Mouse (Mus musculus) MEL (cell line): ENCODE measurements at regions not wholly inside any gene's neighbourhood (a gene's known extent, or its start where the extent isn't known, plus 50 kb on each side); places are given as distances from the start of the nearest gene placed in this dataset.
"Not testable (repeated sequence)": the region's sequence is repeated elsewhere in the genome, so short reads cannot be mapped to it uniquely, and the experiment has no call there.

ENCODE experiments used
- DNase-seq: peaks from one replicate; pipeline ENCODE4 v3.0.0; 2011; ENCODE audit warnings: low read depth, low spot score
- H3K27ac ChIP-seq: 2 replicates; pipeline ENCODE4 v1.5.1; 2012; ENCODE audit warnings: low read depth, mild to moderate bottlenecking, control low read depth, low read length, moderate library complexity; ENCODE audit not compliant: control insufficient read depth
- H3K27me3 ChIP-seq, 2 experiments: fragments of 150-350 bp in 1 of 2; sonication (generic) in 1 of 2; 2 replicates each; pipeline ENCODE4 v1.6.1; 2012; ENCODE audit warnings: low read length in 2 of 2, mild to moderate bottlenecking in 2 of 2, improper control_type of control experiment in 1 of 2, moderate library complexity in 1 of 2; ENCODE audit not compliant: insufficient read depth in 2 of 2, control insufficient read depth in 1 of 2
- H3K36me3 ChIP-seq, 2 experiments: 2 replicates each; pipeline ENCODE4 v1.6.1; 2012 to 2014; ENCODE audit warnings: low read length in 2 of 2, improper control_type of control experiment in 1 of 2, inconsistent platforms in 1 of 2, mild to moderate bottlenecking in 1 of 2; ENCODE audit not compliant: insufficient read depth in 2 of 2, control insufficient read depth in 1 of 2
- H3K4me1 ChIP-seq, 2 experiments: fragments of 150-350 bp in 1 of 2; sonication (generic) in 1 of 2; 2 replicates each; pipeline ENCODE4 v1.6.1; 2012; ENCODE audit warnings: low read length in 2 of 2, improper control_type of control experiment in 1 of 2, mild to moderate bottlenecking in 1 of 2; ENCODE audit not compliant: insufficient read depth in 2 of 2, control insufficient read depth in 1 of 2
- H3K4me3 ChIP-seq, 2 experiments: fragments of 150-350 bp in 1 of 2; sonication (generic) in 1 of 2; 2 replicates each; pipeline ENCODE4 v1.5.1; 2012; ENCODE audit warnings: low read depth in 2 of 2, low read length in 2 of 2, mild to moderate bottlenecking in 2 of 2, moderate library complexity in 2 of 2, control low read depth in 1 of 2, improper control_type of control experiment in 1 of 2; ENCODE audit not compliant: control insufficient read depth in 1 of 2, insufficient read depth in 1 of 2
- H3K79me2 ChIP-seq: 2 replicates; pipeline ENCODE4 v1.6.1; 2012; ENCODE audit warnings: mild to moderate bottlenecking, low read length, moderate library complexity; ENCODE audit not compliant: control insufficient read depth, poor library complexity, insufficient read depth
- H3K9ac ChIP-seq: 2 replicates; pipeline ENCODE4 v1.6.1; 2012; ENCODE audit warnings: low read depth, mild to moderate bottlenecking, control low read depth, low read length, moderate library complexity; ENCODE audit not compliant: control insufficient read depth, poor library complexity, severe bottlenecking
- H3K9me3 ChIP-seq: fragments of 150-350 bp; sonication (generic); replicated peaks from 2 replicates; pipeline ENCODE4 v1.6.1; 2012; ENCODE audit warnings: mild to moderate bottlenecking, low read length, improper control_type of control experiment, moderate library complexity; ENCODE audit not compliant: insufficient read depth
- CHD1 ChIP-seq: IDR thresholded peaks from 2 replicates; pipeline ENCODE4 v1.6.1; 2012; ENCODE audit warnings: low read depth, mild to moderate bottlenecking, inconsistent platforms, low read length, improper control_type of control experiment
- CHD2 ChIP-seq: IDR thresholded peaks from 2 replicates; pipeline ENCODE4 v1.6.1; 2011; ENCODE audit warnings: low read length, improper control_type of control experiment
- CTCF ChIP-seq, 3 experiments: IDR thresholded peaks in 2 of 3; conservative IDR thresholded peaks in 1 of 3; 2 replicates each; pipeline ENCODE4 v1.5.1; 2011 to 2012; ENCODE audit warnings: low read length in 3 of 3, low read depth in 2 of 3, mild to moderate bottlenecking in 2 of 3, improper control_type of control experiment in 1 of 3, inconsistent platforms in 1 of 3, mixed read lengths in 1 of 3, moderate library complexity in 1 of 3; ENCODE audit not compliant: control insufficient read depth in 1 of 3, insufficient read depth in 1 of 3, poor library complexity in 1 of 3, severe bottlenecking in 1 of 3
- E2F4 ChIP-seq: IDR thresholded peaks from 2 replicates; pipeline ENCODE4 v1.6.1; 2011; ENCODE audit warnings: low read depth, low read length, improper control_type of control experiment, borderline replicate concordance
- ELF1 ChIP-seq: IDR thresholded peaks from 2 replicates; pipeline ENCODE4 v1.6.1; 2014; ENCODE audit warnings: low read depth, mild to moderate bottlenecking, inconsistent platforms, low read length, improper control_type of control experiment, moderate library complexity
- GABPA ChIP-seq: IDR thresholded peaks from 2 replicates; pipeline ENCODE4 v1.6.1; 2012; ENCODE audit warnings: low read depth, mild to moderate bottlenecking, inconsistent platforms, low read length, improper control_type of control experiment, moderate library complexity
- MAX ChIP-seq: IDR thresholded peaks from 2 replicates; pipeline ENCODE4 v1.6.1; 2011; ENCODE audit warnings: low read length, improper control_type of control experiment
- MAZ ChIP-seq: IDR thresholded peaks from 2 replicates; pipeline ENCODE4 v1.6.1; 2012; ENCODE audit warnings: low read depth, mild to moderate bottlenecking, inconsistent platforms, low read length, improper control_type of control experiment
- MYB ChIP-seq: IDR thresholded peaks from 2 replicates; pipeline ENCODE4 v1.6.1; 2011; ENCODE audit warnings: mild to moderate bottlenecking, low read depth, low read length, improper control_type of control experiment
- MYC ChIP-seq: IDR thresholded peaks from 2 replicates; pipeline ENCODE4 v1.6.1; 2011; ENCODE audit warnings: low read depth, mild to moderate bottlenecking, low read length, improper control_type of control experiment, moderate library complexity
- NELFE ChIP-seq: IDR thresholded peaks from 2 replicates; pipeline ENCODE4 v1.6.1; 2011; ENCODE audit warnings: low read depth, low read length, improper control_type of control experiment
- POLR2A ChIP-seq, 2 experiments: IDR thresholded peaks; 2 replicates each; pipeline ENCODE4 v1.6.1; 2011 to 2012; ENCODE audit warnings: low read length in 2 of 2, mild to moderate bottlenecking in 2 of 2, control low read depth in 1 of 2, improper control_type of control experiment in 1 of 2, low read depth in 1 of 2, moderate library complexity in 1 of 2; ENCODE audit not compliant: control insufficient read depth in 1 of 2, insufficient read depth in 1 of 2, poor library complexity in 1 of 2
- POLR2AphosphoS5 ChIP-seq: IDR thresholded peaks from 2 replicates; pipeline ENCODE4 v1.6.1; 2012; ENCODE audit warnings: low read depth, borderline replicate concordance, mild to moderate bottlenecking, inconsistent platforms, low read length, moderate library complexity, mixed read lengths
- RAD21 ChIP-seq: IDR thresholded peaks from 2 replicates; pipeline ENCODE4 v1.6.1; 2011; ENCODE audit warnings: mild to moderate bottlenecking, low read depth, low read length, improper control_type of control experiment
- RCOR1 ChIP-seq: IDR thresholded peaks from 2 replicates; pipeline ENCODE4 v1.6.1; 2012; ENCODE audit warnings: low read depth, mild to moderate bottlenecking, inconsistent platforms, low read length, improper control_type of control experiment
- SIN3A ChIP-seq: IDR thresholded peaks from 2 replicates; pipeline ENCODE4 v1.6.1; 2012; ENCODE audit warnings: low read length, improper control_type of control experiment, inconsistent platforms
- SMC3 ChIP-seq: IDR thresholded peaks from 2 replicates; pipeline ENCODE4 v1.6.1; 2011; ENCODE audit warnings: low read depth, low read length, improper control_type of control experiment
- TAL1 ChIP-seq: IDR thresholded peaks from 2 replicates; pipeline ENCODE4 v1.6.1; 2012; ENCODE audit warnings: mild to moderate bottlenecking, inconsistent platforms, low read length, moderate library complexity, mixed read lengths
- TCF12 ChIP-seq: IDR thresholded peaks from 2 replicates; pipeline ENCODE4 v1.6.1; 2014; ENCODE audit warnings: low read depth, mild to moderate bottlenecking, inconsistent platforms, low read length, improper control_type of control experiment, moderate library complexity
- UBTF ChIP-seq: IDR thresholded peaks from 2 replicates; pipeline ENCODE4 v1.6.1; 2012; ENCODE audit warnings: low read depth, mild to moderate bottlenecking, inconsistent platforms, low read length, improper control_type of control experiment, moderate library complexity, borderline replicate concordance; ENCODE audit not compliant: insufficient read depth
- ZC3H11A ChIP-seq: IDR thresholded peaks from 2 replicates; pipeline ENCODE4 v1.6.1; 2012; ENCODE audit warnings: low read depth, mild to moderate bottlenecking, inconsistent platforms, low read length, improper control_type of control experiment
- ZMIZ1 ChIP-seq: IDR thresholded peaks from 2 replicates; pipeline ENCODE4 v1.6.1; 2012; ENCODE audit warnings: low read depth, mild to moderate bottlenecking, inconsistent platforms, low read length, improper control_type of control experiment, moderate library complexity
- ZNF384 ChIP-seq: IDR thresholded peaks from 2 replicates; pipeline ENCODE4 v1.6.1; 2012; ENCODE audit warnings: low read depth, mild to moderate bottlenecking, inconsistent platforms, low read length, improper control_type of control experiment

- no peak for TF ChIP-seq CHD2
Measured at GRCm38 (mm10) chr1:194393720-194394119, 224.3 kb upstream of the Plxna2 start (continued).

- TF ChIP-seq MAX (no peak), MYC (no peak), TAL1 (no peak), GABPA (no peak), ELF1 (no peak), CHD2 (no peak), TCF12 (no peak), UBTF (no peak), POLR2AphosphoS5 (no peak), CHD1 (no peak), RCOR1 (no peak), SIN3A (no peak), POLR2A (IDR thresholded peaks at IDR 0.05; ENCODE audit: control insufficient read depth in 1 of 2, insufficient read depth in 1 of 2, low read depth in 1 of 2, low read length in 2 of 2, poor library complexity in 1 of 2) (no peak), NELFE (no peak), SMC3 (no peak)
- no peak for DNase-seq
- no peak overlapping the region for H3K27ac ChIP-seq
- no peak overlapping the region for H3K4me3 ChIP-seq
- H3K27me3 ChIP-seq: no peaks in the 10 kb centered on the region
- H3K9me3 ChIP-seq: no peaks in the 10 kb centered on the region
- no peaks in the 10 kb centered on the region for H3K36me3 ChIP-seq
- no peaks in the 10 kb centered on the region for H3K79me2 ChIP-seq
- H3K4me1 ChIP-seq: no peaks in the 10 kb centered on the region
- H3K9ac ChIP-seq: no peak overlapping the region
Measured at GRCm38 (mm10) chr1:194390202-194390601, 227.8 kb upstream of the Plxna2 start.

- Histone ChIP-seq H3K9ac (no peak overlapping the region), H3K9me3 (no peaks in the 10 kb centered on the region), H3K27ac (no peak overlapping the region), H3K27me3 (no peaks in the 10 kb centered on the region), H3K4me1 (no peaks in the 10 kb centered on the region), H3K79me2 (no peaks in the 10 kb centered on the region), H3K36me3 (no peaks in the 10 kb centered on the region), H3K4me3 (no peak overlapping the region)
- no peak for DNase-seq
- TF ChIP-seq TCF12 (no peak), E2F4 (no peak), RAD21 (no peak), ELF1 (no peak), MAZ (no peak), ZNF384 (no peak), MYB (no peak), ZC3H11A (no peak), ZMIZ1 (no peak), CTCF (IDR thresholded peaks at IDR 0.05 in 2 of 3, conservative IDR thresholded peaks at IDR 0.05 in 1 of 3; ENCODE audit: control insufficient read depth in 1 of 3, insufficient read depth in 1 of 3, low read depth in 2 of 3, low read length in 3 of 3, poor library complexity in 1 of 3, severe bottlenecking in 1 of 3) (no peak)
Measured at GRCm38 (mm10) chr1:194378135-194378534, 239.9 kb upstream of the Plxna2 start.

GRCm38 (mm10) chr1:194373511-194373910, 244.5 kb upstream of the Plxna2 start:
- not testable (repeated sequence) for H3K9ac ChIP-seq, H3K4me1 ChIP-seq, H3K27me3 ChIP-seq, H3K4me3 ChIP-seq, H3K79me2 ChIP-seq, H3K27ac ChIP-seq, H3K36me3 ChIP-seq, DNase-seq, H3K9me3 ChIP-seq
